Mouse (Mus musculus) ES-E14 (cell line): ENCODE measurements around the gene 2300003K06Rik.

Source experiments
- CHD2 ChIP-seq: IDR thresholded peaks from 2 replicates; pipeline ENCODE4 v1.6.1; 2014; ENCODE audit warnings: mild to moderate bottlenecking, low read depth, low read length, inconsistent platforms
- MAFK ChIP-seq: IDR thresholded peaks from 2 replicates; pipeline ENCODE4 v1.6.1; 2014; ENCODE audit warnings: mild to moderate bottlenecking, low read depth, low read length, inconsistent platforms; ENCODE audit not compliant: insufficient read depth
- ZC3H11A ChIP-seq: IDR thresholded peaks from 2 replicates; pipeline ENCODE4 v1.6.1; 2012; ENCODE audit warnings: low read depth, mild to moderate bottlenecking, inconsistent platforms, low read length, borderline replicate concordance
- ZNF384 ChIP-seq: IDR thresholded peaks from 2 replicates; pipeline ENCODE4 v1.6.1; 2012; ENCODE audit warnings: low read depth, low read length, inconsistent platforms

DNA sequence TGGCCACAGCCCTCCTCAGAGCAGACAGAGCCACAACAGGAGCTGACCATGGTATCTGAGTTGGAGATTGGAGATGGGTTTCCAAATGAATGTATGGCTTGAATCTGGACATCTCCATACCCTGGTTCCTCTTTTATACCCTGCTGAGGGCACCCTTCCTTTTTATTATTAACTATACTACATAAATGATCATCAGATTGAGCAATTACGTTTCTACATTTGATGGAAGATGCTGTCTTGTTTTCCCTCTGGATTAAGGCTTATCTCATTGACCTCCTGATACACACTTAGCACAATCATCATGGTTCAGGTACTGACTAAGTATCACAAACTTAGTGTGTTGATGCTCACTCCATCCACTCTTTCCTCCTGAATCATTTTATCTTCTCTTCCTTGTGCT lies at the start of gene 2300003K06Rik:
- TF ChIP-seq ZNF384 (no peak), ZC3H11A (no peak), CHD2 (no peak), MAFK (no peak)
